Mouse (Mus musculus) lung, embryonic 16.5 days (tissue): ENCODE measurements around the gene Aldh1l1. TPM values are rescaled to one million over a fixed set of nuclear protein-coding genes. Genes with fewer than 3 reads are reported as not detected.
A peak's percentile ranks its signal among the peaks of the same experiment; 100 is the strongest.

ENCODE experiments used
- ATAC-seq: fragments of 200-750 bp; cut with Nextera tagmentation; 2 replicates; pipeline ENCODE4 v1.8.0; 2017; ENCODE audit warnings: low read depth, mild to moderate bottlenecking, moderate library complexity
- H3K27ac ChIP-seq: fragments of 300-500 bp; sonication (generic); 2 replicates; pipeline ENCODE4 v1.5.1; 2014; ENCODE audit warnings: mild to moderate bottlenecking, control low read depth, low read length
- H3K27me3 ChIP-seq: fragments of 300-500 bp; sonication (generic); 2 replicates; pipeline ENCODE4 v1.6.1; 2014; ENCODE audit warnings: low read depth, low read length, mixed read lengths; ENCODE audit not compliant: control insufficient read depth, insufficient read depth
- H3K36me3 ChIP-seq: fragments of 300-500 bp; sonication (generic); 2 replicates; pipeline ENCODE4 v1.6.1; 2014; ENCODE audit warnings: low read length; ENCODE audit not compliant: control insufficient read depth, insufficient read depth
- H3K4me1 ChIP-seq: fragments of 300-500 bp; sonication (generic); replicated peaks from 2 replicates; pipeline ENCODE4 v1.6.1; 2014; ENCODE audit warnings: low read length, mixed read lengths; ENCODE audit not compliant: control insufficient read depth, insufficient read depth
- H3K4me2 ChIP-seq: fragments of 300-500 bp; sonication (generic); 2 replicates; pipeline ENCODE4 v1.6.1; 2014; ENCODE audit warnings: low read depth, low read length, control low read depth
- H3K4me3 ChIP-seq: fragments of 300-500 bp; sonication (generic); 2 replicates; pipeline ENCODE4 v1.5.1; 2014; ENCODE audit warnings: mild to moderate bottlenecking, low read length, control low read depth
- H3K9ac ChIP-seq: fragments of 300-500 bp; sonication (generic); 2 replicates; pipeline ENCODE4 v1.6.1; 2014; ENCODE audit warnings: low read length, control low read depth
- H3K9me3 ChIP-seq: fragments of 300-500 bp; sonication (generic); 2 replicates; pipeline ENCODE4 v1.6.1; 2016; ENCODE audit warnings: low read length; ENCODE audit not compliant: control insufficient read depth
- WGBS: fragments of 180-500 bp; shearing (Covaris S2); extraction: QIAGEN DNeasy Blood & Tissue Kit; methylation state at CpG from one replicate; pipeline ENCODE4 v1.1.7; 2014; 5-methylcytosine and 5-hydroxymethylcytosine counted together
- polyA plus RNA-seq: library from polyadenylated mRNA; unstranded; fragments of >200 nt; fragmentation: Nextera tagmentation; extraction: Ambion mirVana; gene quantifications from 2 replicates; pipeline ENCODE4 v1.2.1, GENCODE M21; 2015

Gene Aldh1l1
- polyA plus RNA-seq, 1 experiment from 2014 or later, result 2.4 TPM

DNA sequence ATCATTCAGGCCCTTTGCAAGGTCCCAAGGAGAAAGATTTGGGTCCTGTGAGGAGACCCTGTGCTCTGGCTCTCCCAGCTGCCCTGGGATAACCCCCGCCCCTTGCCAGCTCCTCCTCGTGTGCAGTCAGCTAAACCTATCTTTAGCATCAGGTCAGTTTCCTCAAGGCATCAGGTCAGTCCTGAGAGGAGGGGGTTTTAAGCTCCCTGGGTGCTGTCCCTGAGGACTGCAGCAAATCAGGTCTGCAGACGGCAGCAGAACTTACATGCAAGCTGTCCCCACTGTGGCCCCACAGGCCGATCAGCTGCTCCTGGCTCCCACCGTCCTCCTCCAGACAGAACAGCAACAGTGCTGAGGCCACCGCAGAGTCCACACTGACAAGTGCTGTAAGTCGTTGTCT lies 115.5 kb downstream of the Aldh1l1 start:
- Histone ChIP-seq H3K4me2 (no peak overlapping the region), H3K9ac (no peak overlapping the region), H3K9me3 (no peaks in the 10 kb centered on the region), H3K36me3 (no peaks in the 10 kb centered on the region), H3K27ac (no peak overlapping the region), H3K4me1 (peaks cover 1% of the 10 kb centered on the region; the same call in 1 of the 2 replicates), H3K4me3 (no peak overlapping the region), H3K27me3 (no peaks in the 10 kb centered on the region)
- WGBS, result 38% methylated on average over 7 of the region's 7 CpGs
- no peak for ATAC-seq

DNA sequence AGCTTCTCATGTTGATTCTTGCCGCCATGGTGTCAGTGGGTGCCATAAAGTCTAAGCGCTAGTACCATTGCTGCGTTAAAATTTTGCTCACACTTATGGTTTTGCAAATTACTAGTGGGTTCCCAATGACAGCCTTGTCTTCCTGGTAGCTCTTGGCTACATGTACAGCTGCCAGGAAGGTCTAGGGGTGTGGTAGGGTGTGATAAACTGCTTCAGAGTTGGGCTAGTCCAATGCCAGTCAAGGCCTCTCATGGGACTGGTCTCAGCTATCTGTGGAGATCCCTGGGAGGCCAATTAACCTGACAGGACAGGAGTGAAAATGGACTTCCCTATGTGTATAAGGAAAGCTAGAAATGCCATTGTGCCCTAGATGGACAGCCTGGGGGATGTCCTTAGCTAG lies 116.1 kb downstream of the Aldh1l1 start:
- Histone ChIP-seq H3K4me1 (peaks cover 3% of the 10 kb centered on the region; the same call in 1 of the 2 replicates), H3K4me2 (no peak overlapping the region), H3K27ac (no peak overlapping the region), H3K9ac (no peak overlapping the region), H3K9me3 (no peaks in the 10 kb centered on the region), H3K36me3 (no peaks in the 10 kb centered on the region), H3K4me3 (no peak overlapping the region), H3K27me3 (no peaks in the 10 kb centered on the region)
- no peak for ATAC-seq
- WGBS, result 85% methylated on average over 3 of the region's 3 CpGs

DNA sequence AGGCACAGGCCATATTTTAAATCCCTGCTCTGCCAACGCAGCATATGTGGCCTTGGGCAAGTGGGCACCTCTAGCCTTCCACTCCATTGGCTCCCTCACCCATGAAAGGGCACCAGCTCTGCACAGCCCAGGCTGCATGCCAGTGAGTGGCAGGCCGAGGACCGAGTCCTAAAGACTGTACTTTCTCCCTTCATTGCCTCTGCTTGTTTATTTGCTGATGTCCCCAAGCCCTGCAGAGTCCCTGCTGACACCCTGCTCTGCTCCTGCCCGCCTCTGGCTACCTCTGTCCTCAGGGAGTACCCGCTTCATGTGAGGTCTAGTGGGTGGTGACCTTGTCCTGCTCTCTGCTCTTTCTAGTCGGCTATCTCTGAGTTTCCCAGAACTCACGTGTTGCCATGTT lies 116.9 kb downstream of the Aldh1l1 start:
- no peak for ATAC-seq
- Histone ChIP-seq H3K9ac (no peak overlapping the region), H3K27ac (no peak overlapping the region), H3K4me2 (no peak overlapping the region), H3K9me3 (no peaks in the 10 kb centered on the region), H3K36me3 (no peaks in the 10 kb centered on the region), H3K27me3 (no peaks in the 10 kb centered on the region), H3K4me1 (peaks cover 3% of the 10 kb centered on the region; the same call in 1 of the 2 replicates), H3K4me3 (no peak overlapping the region)
- 56% methylated on average over 7 of the region's 7 CpGs for WGBS

DNA sequence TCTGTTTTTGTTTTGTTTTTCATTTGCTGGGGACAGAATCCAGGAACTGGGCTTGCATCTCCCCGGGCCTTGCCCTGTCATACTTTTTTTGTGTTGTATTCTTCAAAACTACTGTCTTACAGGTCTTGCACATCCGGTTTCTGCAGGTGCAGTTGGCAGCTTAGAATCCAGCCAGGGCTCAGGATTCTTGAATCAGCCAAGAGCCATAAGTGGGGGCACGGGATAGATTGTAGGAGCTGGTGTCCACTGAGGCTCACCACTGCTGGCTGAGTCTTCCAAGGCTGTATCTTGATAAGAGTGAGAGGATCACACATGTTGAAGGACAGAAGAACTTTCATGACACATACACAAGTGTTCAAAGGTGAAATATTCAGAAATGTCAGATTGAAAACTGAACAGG lies 117.9 kb downstream of the Aldh1l1 start:
- Histone ChIP-seq H3K4me2 (peak overlapping the region; percentile 87), H3K27ac (no peak overlapping the region), H3K9me3 (no peaks in the 10 kb centered on the region), H3K9ac (peak overlapping the region; percentile 84), H3K27me3 (no peaks in the 10 kb centered on the region), H3K4me3 (peak overlapping the region; percentile 68), H3K4me1 (peaks cover 3% of the 10 kb centered on the region; the same call in 1 of the 2 replicates), H3K36me3 (no peaks in the 10 kb centered on the region)
- 42% methylated on average over 3 of the region's 3 CpGs for WGBS
- ATAC-seq, result 0 out of 2 replicates have a peak, but pooled peaks have one; percentile 0

DNA sequence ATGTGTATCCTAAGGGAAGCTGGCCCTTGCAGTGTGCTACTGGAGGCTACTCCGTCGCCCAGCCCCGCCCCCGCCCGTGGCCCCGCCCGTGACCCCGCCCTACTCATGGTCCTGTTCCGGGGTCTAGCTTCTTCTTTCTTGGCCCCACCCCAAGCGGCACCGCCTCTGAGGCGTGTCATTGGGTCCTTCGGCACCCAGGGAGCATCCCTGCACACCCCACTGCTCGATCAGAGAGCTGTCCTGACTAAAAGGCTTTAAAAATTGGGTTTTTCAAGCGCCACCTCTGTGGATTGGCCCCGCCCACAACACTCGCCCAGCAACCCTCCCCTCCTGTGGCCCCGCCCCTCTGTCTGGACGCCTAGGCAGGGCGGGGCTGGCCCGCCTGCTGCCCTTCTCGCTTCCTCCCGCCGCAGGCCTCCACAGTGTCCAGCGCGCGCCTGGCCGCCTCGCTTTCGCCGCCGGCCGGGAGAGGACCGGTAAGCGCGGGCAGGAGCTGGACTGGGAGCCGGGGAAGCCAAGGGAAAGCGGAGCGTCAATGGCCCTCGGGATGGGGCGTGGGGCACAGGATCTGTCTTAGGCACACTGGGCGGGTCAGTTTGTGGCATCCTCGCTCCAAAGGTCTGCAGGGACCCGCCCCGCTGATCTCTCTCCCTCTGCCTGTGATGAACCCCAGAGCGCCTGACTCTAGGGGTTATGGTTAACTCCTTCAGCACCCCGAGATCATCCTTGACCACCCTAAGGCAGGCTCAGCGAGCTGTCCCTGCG lies 118.5 kb downstream of the Aldh1l1 start, which contains the start of gene Slc41a3:
Gene Slc41a3 (plus strand): TSS at position 193 of the 765 bp plus-strand sequence.
- ATAC-seq, result peak; percentile 97
- H3K27ac ChIP-seq, result peak within 1 kb of the TSS; percentile 62; the same call in 1 of the 2 replicates
- no peaks in the 10 kb centered on the region for H3K9me3 ChIP-seq
- peaks cover 3% of the 10 kb centered on the region; the same call in 1 of the 2 replicates for H3K4me1 ChIP-seq
- WGBS, result under 1% methylated on average over 48 of the region's 49 CpGs
- H3K9ac ChIP-seq, result peak within 1 kb of the TSS; percentile 84
- peak within 1 kb of the TSS; percentile 68 for H3K4me3 ChIP-seq
- no peaks in the 10 kb centered on the region for H3K36me3 ChIP-seq
- H3K4me2 ChIP-seq, result peak within 1 kb of the TSS; percentile 87
- no peaks in the 10 kb centered on the region for H3K27me3 ChIP-seq

DNA sequence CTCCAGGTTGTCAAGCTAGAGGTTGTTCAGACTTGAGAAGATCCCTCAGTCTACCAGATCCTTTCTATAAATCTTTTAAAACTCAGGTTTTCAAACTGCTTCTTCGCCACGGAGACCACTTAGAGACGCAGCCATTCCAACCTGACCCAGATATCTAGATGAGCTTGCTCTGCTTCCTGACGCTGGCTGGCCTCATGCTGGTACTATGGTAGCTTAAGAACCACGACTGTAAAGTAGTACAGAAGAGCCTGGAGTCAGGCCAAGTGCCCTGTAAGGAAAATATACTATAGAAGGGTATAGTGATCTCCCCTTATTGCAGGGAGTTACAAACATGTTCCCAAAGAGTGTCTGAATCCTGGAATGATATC lies 119.1 kb downstream of the Aldh1l1 start:
- Histone ChIP-seq H3K4me3 (peak overlapping the region; percentile 68), H3K36me3 (no peaks in the 10 kb centered on the region), H3K9me3 (no peaks in the 10 kb centered on the region), H3K27me3 (no peaks in the 10 kb centered on the region), H3K4me1 (peaks cover 3% of the 10 kb centered on the region; the same call in 1 of the 2 replicates), H3K4me2 (peak overlapping the region; percentile 87), H3K27ac (no peak overlapping the region), H3K9ac (peak overlapping the region; percentile 84)
- WGBS, result 10% methylated on average over 5 of the region's 5 CpGs
- ATAC-seq, result no peak

DNA sequence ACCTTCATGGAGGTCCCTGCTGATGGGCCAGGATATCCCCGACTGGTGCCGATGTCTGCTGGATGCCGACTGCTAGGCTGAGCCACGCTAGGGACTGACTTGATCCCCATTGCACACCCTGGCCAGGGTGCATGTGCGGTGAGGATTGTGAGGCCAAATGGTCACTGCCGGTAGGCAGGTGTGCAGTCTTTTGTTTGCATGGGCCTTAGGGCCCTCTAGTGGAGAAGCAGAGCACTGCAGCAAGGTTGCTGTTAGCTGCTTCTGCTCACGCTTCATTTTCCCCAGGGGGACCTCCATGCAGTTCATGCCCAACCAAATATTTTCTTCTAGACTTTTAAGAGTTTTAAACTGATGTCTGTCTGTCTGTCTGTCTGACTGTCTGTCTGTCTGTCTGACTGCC lies 120.3 kb downstream of the Aldh1l1 start:
- H3K9me3 ChIP-seq, result no peaks in the 10 kb centered on the region
- no peak overlapping the region for H3K27ac ChIP-seq
- ATAC-seq, result no peak
- H3K4me3 ChIP-seq, result no peak overlapping the region
- no peak overlapping the region for H3K9ac ChIP-seq
- WGBS, result 30% methylated on average over 7 of the region's 7 CpGs
- no peaks in the 10 kb centered on the region for H3K27me3 ChIP-seq
- H3K36me3 ChIP-seq, result no peaks in the 10 kb centered on the region
- no peak overlapping the region for H3K4me2 ChIP-seq
- peaks cover 3% of the 10 kb centered on the region; the same call in 1 of the 2 replicates for H3K4me1 ChIP-seq

DNA sequence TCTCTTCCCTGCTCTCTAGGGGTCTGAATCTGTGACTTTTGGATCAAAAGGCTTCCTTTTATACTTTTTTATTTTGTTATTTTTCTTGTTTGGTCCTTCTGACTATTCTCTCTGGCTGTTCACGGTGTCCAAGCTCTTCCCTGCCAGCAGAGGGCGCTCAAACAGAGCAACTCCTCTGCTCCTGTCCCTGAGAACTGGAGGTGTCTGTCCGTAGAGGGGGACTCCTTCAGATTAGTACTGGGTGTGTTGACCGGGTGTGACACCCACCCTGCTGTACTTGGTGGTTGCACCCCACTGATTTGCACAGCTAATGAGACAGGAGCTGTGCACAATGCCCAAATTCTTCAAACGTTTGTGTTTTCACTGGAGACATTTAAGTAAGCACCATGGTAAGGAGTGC lies 121.0 kb downstream of the Aldh1l1 start:
- no peaks in the 10 kb centered on the region for H3K27me3 ChIP-seq
- no peak for ATAC-seq
- H3K9ac ChIP-seq, result no peak overlapping the region
- H3K36me3 ChIP-seq, result no peaks in the 10 kb centered on the region
- no peak overlapping the region for H3K27ac ChIP-seq
- whole genome bisulfite sequencing, result 11% methylated on average over 5 of the region's 5 CpGs
- no peak overlapping the region for H3K4me2 ChIP-seq
- H3K4me3 ChIP-seq, result no peak overlapping the region
- no peaks in the 10 kb centered on the region for H3K9me3 ChIP-seq
- peaks cover 3% of the 10 kb centered on the region; the same call in 1 of the 2 replicates for H3K4me1 ChIP-seq

DNA sequence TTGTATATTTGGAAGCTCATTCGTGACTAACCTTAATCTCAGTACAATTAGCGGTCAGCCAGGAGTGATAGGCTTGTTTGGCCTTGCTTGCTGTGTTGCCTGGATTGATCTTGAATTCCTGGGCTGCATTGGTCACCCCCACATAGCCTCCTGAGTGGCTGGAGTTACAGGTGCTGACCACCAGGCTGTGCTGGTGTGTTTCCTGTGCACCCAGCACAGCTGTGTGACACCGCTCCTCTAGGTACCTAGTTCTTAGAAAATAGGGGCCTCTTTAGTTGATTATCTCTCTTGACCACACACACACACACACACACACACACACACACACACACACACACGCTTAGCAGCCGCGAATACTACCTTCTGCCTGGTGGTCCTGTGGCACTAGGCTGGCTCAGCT lies 122.0 kb downstream of the Aldh1l1 start:
- H3K27me3 ChIP-seq, result no peaks in the 10 kb centered on the region
- WGBS, result 56% methylated on average over 6 of the region's 6 CpGs
- peaks cover 3% of the 10 kb centered on the region; the same call in 1 of the 2 replicates for H3K4me1 ChIP-seq

More for the DNA sequence above, 122.0 kb downstream of the Aldh1l1 start:
- H3K27ac ChIP-seq, result no peak overlapping the region
- ATAC-seq, result no peak
- no peak overlapping the region for H3K4me2 ChIP-seq
- no peak overlapping the region for H3K4me3 ChIP-seq
- no peaks in the 10 kb centered on the region for H3K9me3 ChIP-seq
- H3K36me3 ChIP-seq, result no peaks in the 10 kb centered on the region
- H3K9ac ChIP-seq, result no peak overlapping the region
